Mouse (Mus musculus): ENCODE measurements around the gene Clybl.

The Clybl gene

DNA sequence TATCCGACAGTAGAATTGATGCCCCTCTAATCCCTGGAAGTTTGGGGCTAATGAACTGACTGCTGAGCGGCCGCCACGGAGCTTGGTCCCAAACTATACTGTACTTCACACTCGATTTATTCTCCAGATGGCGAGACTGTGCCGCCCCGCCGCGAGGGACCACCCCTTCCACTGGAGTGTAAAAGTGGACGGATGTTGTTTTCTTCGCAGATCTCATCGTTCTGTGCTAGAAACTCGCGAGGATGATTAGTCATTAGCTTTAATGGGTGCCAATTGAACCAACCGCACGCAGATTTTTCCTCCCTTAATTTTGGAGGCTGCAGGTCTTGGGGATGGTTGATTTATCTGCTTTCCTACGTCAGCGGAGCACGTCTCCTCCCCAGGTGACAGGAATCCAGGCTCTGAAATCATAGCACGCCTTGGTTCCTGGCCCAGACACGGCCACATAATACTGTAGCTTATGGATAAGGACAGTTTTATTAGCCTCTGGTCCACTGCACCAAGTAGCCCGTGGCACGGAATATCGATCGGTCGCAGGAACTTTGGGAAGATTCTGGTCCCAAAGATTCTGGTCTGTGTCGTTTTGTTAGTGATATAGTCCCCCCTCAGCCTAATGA, 185.9 kb downstream of the Clybl start:
- DNase-seq = no peak

DNA sequence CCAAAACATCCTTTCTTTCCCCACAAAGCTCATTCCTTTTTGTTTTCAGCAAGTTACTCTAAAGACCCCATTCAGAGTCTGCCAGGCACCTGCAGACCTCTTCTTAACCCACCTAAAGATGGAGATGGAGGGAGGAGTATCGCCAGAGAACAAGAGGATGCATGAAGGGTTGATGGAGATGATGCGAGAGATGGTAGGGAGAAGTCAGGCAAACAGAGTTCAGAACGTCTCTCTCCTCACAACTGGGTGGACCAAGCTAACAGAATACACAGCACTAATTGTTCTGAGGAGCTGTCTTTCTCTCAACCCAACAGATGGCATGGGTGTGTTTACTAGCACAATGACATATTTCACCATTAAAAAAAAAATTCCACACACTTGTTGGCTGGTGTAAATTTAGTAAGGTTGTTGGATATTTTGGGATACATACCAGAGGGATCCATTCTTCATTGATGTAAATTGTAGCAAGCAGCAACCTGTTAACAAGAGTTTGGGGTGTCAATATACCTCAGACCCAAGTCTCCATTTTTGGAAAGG, 186.4 kb downstream of the Clybl start:
- no peak for DNase-seq

DNA sequence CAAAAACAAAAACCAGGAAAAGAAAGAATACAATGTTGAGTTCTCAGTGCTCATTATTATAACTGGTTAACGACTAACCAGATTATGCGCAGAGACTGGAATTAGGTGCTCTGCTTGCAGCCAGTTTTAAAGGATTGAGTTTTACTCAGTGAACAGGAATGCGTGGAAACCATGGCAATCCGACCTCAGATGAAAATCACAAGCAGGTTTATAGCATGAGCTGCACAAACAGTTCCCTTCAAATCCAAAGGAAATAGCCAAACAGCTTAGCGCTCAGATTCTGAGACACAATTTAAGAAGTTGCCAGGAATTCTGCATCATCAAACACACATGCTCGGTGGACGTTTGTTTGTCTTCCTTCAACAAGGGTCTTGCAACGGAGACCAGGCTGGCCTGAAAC, 187.0 kb downstream of the Clybl start:
- no peak for DNase-seq

DNA sequence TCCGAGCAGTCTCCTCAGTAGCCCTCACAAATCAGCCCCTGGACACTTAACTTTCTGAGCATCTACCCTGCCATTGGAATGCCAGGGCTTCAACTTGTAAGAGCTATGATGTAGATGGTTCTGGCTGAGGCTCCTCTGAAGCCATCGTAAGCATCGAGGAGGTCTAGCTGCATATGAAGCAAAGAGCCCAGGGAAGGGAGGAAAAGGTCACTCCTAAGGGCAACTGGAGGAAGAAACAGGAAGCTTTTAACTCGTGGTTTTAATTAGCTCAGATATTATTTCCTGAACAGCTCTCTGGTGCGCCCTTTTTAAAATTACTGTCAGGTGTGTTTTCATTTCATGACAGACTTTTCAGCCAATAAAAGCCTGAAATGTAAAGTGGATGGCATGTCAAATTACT, 190.5 kb downstream of the Clybl start:
- DNase-seq = no peak

DNA sequence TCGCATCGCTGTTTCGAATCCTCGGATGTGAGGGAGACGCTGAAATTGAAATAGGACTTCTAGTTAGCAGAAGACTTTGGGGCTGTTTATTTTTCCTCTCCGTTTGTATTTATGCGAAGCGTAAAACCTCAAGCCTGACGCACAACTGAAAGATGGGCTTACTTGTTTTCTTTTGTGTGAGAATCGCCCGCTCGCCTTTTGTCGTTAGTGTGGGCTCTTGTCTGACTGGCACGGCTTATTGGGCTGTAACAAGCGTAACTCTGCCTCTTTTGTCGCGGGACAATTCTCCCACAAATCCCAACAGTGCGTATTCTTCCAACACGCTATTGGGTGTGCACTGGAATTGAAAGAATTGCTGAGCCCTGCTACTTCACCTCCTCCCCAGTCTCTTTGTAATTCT, 192.0 kb downstream of the Clybl start:
- no peak for DNase-seq

DNA sequence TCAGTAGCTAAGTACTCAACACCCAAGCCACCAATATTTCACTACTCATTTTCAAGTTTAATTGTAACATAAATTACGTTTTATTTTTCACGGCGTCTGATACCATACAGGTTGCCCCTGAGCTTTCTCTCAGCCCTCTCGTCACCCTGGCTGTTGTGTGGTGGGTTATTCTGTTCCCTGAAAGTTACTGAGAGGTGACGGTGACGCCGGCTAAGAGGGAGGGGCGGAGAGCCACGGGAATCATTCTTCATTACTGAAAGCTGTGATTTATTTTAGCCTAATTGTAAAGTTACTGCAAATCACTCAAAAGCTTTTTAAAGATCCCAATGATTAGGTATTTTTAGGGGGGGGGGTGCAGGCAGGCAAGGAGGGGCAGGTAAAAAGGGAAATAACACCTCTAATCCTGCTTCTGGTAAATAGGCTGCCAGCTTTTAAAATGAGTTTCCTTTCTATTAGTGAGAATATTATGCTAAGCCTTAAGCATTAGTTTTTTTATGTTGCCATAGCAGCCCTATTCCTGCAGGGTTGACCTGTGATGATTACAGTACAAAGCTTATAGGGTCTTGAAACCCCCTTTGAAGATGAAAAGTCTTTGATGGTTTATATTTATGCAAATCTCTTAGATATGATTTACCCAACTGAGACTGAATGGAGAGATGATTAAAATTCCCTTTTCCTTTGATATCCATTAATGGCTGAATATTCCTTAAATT, 192.9 kb downstream of the Clybl start:
- DNase-seq = no peak

DNA sequence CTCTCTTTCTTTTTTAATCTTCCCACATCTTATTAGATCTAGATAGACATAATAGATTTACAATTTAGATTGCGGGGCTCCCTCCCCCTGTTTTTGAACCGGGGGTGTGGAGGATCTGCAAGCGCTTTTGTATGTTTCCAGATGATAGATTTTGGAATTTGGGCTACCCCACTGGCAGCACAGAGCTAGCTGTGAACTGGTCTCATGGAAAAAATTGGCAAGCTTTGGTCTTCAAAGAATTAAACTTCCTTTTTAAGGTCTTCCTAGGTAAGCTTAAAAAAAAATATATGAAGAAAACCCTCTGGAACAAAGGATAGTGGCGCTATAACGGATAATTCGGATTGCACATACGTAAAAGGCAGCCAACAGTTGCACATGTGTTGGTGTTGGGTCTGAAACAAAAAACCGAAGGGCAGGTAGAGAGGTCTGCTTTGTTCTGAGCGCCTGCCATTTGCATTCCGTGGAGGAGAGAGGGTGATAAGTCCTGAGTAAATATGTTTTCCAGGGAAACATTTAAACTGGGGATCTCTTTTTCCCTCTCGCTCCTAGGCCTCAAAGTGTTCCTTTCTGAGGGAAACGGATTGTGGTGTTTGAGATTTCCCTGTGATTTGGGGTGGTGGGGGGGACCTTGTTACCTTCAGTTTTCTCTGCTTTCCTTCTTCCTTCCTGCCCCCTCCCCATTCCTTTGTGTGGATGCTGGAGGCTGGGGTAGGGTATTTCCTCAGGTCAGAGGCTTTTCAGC, 193.7 kb downstream of the Clybl start:
- DNase-seq = no peak

DNA sequence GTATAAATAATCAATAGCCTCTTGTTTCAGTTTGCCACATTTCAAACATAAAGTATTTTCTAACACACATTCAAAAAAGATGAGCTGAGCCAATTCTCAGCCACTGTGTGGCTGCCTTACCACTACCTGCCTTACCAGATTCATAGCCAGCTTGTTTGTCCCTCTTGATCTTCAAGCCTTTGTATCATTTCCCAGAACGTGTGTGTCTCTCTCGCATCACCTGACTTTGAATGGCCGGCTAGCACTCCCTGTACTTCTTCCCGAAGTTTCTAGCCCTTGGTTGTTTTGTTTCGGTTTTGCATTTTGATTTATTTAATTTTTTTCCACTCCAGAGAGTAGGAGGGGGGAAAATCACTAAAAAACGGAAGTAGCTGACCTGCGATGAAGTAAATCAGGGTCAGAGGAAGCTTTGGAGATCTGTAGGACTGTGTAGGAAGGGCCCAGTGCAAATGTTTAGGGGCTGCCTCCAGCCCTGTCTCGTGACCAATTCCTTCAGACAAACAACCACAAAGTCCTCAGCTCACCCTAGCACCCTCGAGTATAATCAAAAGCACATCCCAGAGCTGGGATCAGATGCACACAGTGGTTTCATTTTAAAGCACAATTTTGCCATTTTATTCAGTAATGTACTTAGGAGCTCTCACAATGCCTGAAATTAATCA, 195.1 kb downstream of the Clybl start:
- no peak for DNase-seq

DNA sequence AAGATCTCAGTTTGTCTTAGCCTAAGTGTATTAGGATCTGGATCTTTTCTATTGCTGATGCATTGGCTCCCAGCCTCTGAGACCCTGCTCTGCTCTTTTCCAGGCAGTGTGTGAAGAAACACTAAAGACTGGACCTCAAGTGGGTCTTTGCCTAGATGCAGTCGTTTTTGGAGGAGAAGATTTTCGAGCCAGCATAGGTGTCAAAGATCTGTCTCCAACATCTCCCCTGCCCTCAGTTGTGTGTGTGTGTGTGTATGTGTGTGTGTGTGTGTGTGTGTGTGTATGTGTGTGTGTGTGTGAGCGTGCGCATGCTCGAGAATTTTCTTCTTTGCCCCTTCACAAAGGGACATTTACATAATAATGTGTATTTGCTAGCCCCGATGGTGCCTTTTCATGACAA, 196.2 kb downstream of the Clybl start:
- DNase-seq = no peak

DNA sequence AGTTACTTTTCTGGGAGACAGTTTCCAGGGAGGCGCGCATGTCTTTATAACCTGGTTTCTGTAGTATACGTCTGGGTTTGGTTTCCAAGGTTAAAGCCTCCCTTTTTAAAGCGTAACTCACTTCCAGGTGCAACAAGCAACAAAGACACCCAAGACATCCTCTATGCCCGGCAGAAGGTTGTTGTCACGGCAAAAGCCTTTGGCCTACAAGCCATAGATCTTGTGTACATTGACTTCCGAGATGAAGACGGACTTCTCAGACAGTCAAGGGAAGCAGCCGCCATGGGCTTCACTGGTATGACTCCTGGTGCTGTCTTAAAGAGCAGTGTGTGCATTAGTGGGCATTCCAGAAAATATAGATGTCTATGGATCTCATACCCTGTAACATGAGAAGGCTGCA, 197.6 kb downstream of the Clybl start:
- no peak for DNase-seq

DNA sequence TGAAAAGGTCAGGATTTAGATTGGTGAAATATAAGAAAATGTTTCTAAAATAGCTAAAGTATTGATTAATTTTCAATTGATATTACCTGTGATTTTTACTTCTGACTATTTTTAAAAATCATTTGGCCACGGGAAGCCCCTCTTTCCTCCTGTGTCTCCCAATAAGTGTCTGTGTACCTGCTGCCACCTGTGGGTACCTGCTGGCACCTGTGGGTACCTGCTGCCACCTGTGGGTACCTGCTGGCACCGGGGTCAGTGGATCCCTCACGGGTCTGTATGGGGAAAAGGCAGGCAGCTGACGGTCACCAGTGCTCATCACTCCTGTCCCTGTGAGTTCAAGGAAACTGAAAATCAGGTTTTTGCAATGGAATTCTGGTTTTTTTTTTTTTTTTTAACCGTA, 198.5 kb downstream of the Clybl start:
- no peak for DNase-seq

DNA sequence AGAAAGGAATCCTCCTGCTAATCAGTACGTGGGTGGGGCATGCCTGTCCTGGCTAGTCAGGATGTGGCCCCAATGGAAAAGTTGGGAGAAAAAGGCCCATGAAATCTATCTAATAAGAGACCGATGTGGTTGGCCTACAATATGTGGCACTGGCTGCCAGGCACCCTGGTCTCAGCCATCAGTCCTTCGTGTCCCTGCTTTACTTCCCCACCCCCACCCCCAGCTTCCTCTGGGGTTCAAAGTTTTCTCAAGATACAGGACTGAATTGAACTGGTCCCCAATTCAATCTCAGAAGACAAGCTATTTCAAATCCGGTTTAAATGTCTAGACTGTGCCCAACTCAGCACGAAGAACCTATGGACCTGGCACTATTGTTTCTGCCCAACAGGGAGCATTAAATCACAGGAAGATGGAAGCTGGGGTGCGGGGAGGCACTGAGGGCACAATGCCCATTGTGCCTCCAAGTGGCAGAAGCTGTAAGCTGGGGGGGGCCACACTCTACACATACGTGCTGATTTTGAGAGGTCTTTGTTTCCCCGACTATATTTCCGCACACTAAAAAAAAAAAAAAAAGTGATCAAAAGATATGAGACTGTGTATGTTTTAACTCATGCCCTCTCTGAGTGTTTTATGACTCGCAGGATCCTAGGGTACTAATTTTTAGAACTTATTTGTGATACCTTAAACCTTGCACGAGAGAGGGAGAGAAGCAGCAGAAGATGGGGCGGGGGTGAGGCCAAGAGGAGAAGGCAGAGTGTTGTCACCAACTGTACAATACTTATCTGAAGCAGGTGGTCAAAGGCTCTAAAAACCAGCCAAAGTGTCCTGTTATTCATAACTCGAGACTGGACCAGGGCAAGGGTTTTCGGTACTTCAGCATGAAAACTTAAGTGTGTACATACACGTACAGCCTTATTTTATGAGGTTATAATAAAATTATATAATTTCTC, 199.7 kb downstream of the Clybl start:
- no peak for DNase-seq

DNA sequence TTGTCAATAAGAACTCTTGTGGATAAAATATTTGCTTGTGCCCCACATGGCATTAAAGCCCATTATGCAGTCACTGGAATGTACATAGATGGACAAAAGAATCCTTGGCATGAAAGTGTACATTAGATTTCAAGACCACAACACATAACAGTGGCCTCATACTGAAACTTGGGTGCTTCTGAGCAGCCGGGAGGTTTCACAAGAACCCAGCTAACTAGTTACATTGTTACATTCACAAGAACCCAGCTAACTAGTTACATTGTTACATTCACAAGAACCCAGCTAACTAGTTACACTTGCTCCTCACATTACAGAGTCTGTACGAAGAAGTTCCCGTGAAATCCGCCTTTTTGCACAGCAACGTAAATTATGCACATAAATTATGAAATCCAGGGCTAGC, 200.8 kb downstream of the Clybl start:
- DNase-seq = no peak

DNA sequence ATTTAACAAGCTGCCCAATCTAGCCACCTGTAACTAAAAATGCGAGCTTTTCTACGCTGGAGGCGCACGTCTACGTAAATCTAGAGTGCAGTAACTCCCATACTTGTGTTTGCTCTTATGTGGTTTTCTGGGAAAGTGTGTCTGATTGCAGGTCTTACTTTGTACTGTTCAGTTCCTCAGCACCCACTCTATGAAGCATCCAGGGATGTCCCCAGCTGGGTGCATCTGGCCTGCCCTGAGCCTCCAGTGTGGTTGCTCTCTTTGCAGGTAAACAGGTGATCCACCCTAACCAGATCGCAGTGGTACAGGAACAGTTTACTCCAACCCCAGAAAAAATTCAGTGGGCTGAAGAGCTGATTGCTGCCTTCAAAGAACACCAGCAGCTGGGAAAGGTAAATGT, 202.4 kb downstream of the Clybl start:
- DNase-seq = no peak

DNA sequence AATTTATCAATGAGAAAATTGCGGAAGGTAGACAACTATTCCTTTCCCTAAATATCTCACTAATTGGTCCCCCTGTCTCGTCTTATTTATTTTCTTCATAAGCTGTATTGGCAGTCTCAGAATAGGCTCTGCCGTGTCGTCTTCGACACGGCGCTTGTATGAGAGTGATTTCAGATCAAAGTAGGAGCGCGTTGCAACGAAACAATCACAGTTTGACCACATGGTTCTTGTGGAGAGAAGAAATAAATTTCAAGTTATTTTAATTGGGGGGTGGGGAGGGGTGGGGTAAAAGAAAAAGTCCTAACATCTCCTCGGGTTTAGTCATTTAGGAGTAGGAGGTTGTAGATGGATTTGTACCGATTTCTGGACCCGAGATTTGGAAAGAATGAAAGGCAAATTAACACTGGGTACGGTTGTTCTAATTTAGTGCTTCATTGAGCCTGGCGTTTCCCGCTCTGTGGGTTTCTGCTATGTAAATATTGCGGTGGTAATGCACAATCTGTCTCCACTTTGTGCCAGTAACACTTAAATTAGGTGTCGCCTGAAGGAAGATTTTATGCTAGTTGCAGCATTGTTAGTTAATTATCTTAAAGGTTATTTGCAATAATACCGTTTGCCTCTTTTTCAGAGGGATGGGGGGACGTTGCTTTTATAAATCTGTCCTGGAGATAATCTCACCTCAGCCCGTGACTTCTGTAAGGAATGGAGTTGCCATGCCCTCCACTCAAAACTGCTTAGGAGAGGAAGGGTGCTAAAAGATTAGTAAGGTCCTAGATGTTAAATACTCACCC, 203.1 kb downstream of the Clybl start:
- no peak for DNase-seq

DNA sequence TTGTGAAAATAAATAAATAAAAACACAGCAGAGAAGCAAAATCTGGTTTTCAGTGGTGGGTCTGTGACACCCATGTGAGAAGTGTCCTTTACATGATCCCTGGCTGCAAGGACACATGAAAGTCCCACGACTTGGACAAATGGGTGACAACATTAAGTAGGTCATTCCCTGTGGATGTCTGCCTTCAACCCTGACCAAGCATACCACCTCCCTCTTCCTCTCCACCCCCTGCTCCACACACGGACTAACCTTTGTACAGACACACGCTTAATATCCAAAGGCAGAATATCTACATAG, 203.7 kb downstream of the Clybl start:
- DNase-seq = no peak

DNA sequence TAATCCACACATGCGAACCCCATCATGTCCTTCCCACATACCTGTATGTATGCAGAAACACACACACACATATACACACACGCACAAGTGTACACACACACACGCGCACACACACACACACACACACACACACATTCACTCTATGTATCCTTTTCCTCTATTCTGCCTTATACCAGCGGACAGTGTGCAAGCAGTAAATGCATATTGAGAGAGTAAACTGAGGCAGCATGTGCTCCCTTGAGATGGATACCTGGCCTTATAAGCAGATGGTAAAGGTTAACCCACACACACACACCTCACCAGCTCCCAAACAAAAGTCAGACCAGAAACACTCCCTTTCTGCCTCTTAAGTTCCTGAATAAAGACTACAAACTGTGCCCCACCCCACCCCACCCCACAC, 204.3 kb downstream of the Clybl start:
- DNase-seq = no peak

DNA sequence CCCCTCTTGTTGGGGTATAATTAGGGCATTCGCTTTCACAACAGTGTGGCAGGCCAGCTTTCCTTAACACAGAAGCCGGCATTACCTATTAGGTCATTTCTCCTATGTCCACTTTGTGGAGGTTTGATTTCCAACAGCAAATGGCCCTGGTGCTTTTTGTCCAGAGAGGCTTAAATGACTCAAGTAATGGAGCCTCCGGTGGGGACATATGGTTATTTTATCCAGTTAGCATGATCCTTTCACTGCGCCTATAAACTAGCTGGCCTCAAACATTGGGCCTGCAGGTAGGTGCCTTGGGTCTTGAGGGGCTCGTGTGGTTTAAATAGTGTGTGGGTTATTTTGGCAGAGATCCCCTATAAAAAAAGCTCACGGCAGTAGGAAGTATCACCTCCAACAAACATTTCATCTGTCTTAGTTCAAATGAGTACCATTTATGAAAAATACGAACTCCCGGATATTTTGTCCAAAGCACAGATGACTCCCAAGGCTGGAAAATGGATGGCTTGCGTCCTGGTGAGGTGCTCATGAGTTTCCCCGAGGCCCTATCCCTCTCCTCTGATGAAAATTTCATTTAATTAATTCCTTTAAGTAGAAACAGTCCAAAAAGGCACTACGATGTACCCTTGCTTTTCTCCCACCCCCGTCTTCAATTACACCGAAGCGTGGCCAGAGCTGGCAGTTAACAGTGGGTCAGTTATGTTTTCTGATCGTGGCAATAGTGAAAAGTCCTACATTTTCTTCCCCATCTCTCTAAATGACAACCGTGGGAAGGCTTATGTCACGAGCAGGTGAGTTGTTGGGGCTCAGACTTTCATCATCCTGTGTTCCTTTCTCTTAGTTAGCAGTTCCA, 205.0 kb downstream of the Clybl start:
- no peak for DNase-seq

DNA sequence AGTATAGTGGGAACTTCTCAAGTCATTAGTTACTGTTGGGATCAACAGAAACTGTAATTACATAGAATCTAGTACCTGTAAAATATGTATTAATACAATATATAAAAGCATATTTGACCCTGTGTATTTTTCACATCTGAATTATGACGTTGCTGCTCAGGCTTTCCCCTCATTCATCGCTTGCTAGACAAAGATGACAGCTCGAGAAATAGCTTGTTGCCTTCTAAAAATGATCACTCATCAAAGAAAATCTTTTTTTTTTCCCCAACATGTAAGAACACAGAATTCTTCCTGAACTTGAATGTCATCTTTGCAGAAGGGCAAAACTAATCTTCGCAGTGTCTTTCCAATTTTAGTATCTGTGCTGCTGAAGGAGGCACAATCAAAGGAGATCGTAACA, 206.3 kb downstream of the Clybl start:
- DNase-seq = no peak

DNA sequence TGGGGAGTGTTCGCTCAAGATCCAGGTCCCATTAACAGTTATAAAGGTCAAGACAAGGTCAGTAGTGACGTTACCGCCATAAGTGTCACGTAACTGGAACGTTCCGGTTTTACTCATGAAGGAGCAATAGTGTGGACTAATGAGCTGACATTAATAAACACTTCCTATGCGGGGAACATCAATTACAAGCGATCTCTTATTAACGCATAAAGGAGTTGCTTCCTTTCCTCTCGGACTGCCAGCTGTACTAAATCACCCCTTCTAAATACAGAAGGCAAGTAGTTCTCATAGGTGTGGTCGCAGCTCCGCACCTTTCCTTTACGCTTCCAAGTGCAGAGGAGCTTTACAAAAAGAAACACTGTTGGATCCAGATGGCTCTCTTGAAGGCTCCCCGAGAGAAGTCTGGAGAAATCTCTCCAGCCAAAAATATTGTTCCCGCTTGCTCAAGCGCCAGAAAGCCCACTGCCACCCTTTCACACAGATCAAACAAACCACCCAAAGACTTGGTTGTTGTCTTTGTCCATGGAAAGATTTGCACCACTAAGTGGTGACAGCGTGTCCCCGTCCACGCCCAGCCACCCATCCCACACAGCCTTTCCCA, 207.0 kb downstream of the Clybl start:
- DNase-seq = no peak
